Mouse (Mus musculus) liver, embryonic 14.5 days (tissue): Measurements from ENCODE around the gene Lrp2. TPM values are rescaled to one million over a fixed set of nuclear protein-coding genes. Genes with fewer than 3 reads are reported as not detected.

Experiments used
- ATAC-seq: fragments of 200-750 bp; cut with Nextera tagmentation; 2 replicates; pipeline ENCODE4 v1.8.0; 2017; ENCODE audit warnings: moderate number of reproducible peaks, mild to moderate bottlenecking, moderate library complexity; ENCODE audit not compliant: insufficient read depth
- DNase-seq, 3 experiments: peaks; one replicate each; pipeline ENCODE4 v3.0.0-alpha.2; 2012 to 2013; ENCODE audit warnings: low read depth in 3 of 3, low spot score in 3 of 3
- H3K27ac ChIP-seq: fragments of 300-500 bp; sonication (generic); 2 replicates; pipeline ENCODE4 v1.5.1; 2014; ENCODE audit warnings: moderate library complexity, mild to moderate bottlenecking, control low read depth, inconsistent platforms
- H3K27me3 ChIP-seq: fragments of 300-500 bp; sonication (generic); 2 replicates; pipeline ENCODE4 v1.6.1; 2014; ENCODE audit warnings: mild to moderate bottlenecking, low read length, moderate library complexity; ENCODE audit not compliant: control insufficient read depth, insufficient read depth
- H3K36me3 ChIP-seq: fragments of 300-500 bp; sonication (generic); replicated peaks from 2 replicates; pipeline ENCODE4 v1.6.1; 2014; ENCODE audit warnings: low read depth; ENCODE audit not compliant: control insufficient read depth, insufficient read depth
- H3K4me1 ChIP-seq, 2 experiments: fragments of 200-500 bp in 1 of 2; fragments of 300-500 bp in 1 of 2; sonication (generic) in 1 of 2; replicated peaks; 2 replicates each; pipeline ENCODE4 v1.6.1; 2012 to 2014; ENCODE audit warnings: antibody characterized with exemption in 1 of 2, inconsistent platforms in 1 of 2, low read length in 1 of 2; ENCODE audit not compliant: control insufficient read depth in 2 of 2, insufficient read depth in 2 of 2
- H3K4me2 ChIP-seq: fragments of 300-500 bp; sonication (generic); 2 replicates; pipeline ENCODE4 v1.6.1; 2014; ENCODE audit warnings: low read depth, mild to moderate bottlenecking, control low read depth, moderate library complexity
- H3K4me3 ChIP-seq, 2 experiments: fragments of 200-500 bp in 1 of 2; fragments of 300-500 bp in 1 of 2; sonication (generic) in 1 of 2; 2 replicates each; pipeline ENCODE4 v1.5.1; 2012 to 2014; ENCODE audit warnings: low read depth in 2 of 2, low read length in 2 of 2, mild to moderate bottlenecking in 2 of 2, control low read depth in 1 of 2, inconsistent platforms in 1 of 2, moderate library complexity in 1 of 2; ENCODE audit not compliant: insufficient read depth in 1 of 2
- H3K9ac ChIP-seq: fragments of 300-500 bp; sonication (generic); replicated peaks from 2 replicates; pipeline ENCODE4 v1.6.1; 2014; ENCODE audit warnings: mild to moderate bottlenecking, control low read depth, moderate library complexity
- H3K9me3 ChIP-seq: fragments of 300-500 bp; sonication (generic); 2 replicates; pipeline ENCODE4 v1.6.1; 2016; ENCODE audit warnings: low read length, mixed read lengths; ENCODE audit not compliant: control insufficient read depth
- CTCF ChIP-seq: IDR thresholded peaks from 2 replicates; pipeline ENCODE4 v1.5.1; 2016; ENCODE audit warnings: antibody characterized with exemption, low read depth, control low read depth
- EP300 ChIP-seq: IDR thresholded peaks from 2 replicates; pipeline ENCODE4 v1.6.1; 2016; ENCODE audit warnings: antibody characterized with exemption, low read depth
- WGBS: fragments of 180-500 bp; shearing (Covaris S2); extraction: QIAGEN DNeasy Blood & Tissue Kit; methylation state at CpG from one replicate; pipeline ENCODE4 v1.1.7; 2014; ENCODE audit not compliant: insufficient replicate concordance; 5-methylcytosine and 5-hydroxymethylcytosine counted together
- polyA plus RNA-seq, 2 experiments: library from polyadenylated mRNA; depleted of rRNA in 1 of 2; stranded (reverse) in 1 of 2; unstranded in 1 of 2; fragments of >200 nt; fragmentation: Nextera tagmentation in 1 of 2; extraction: Ambion mirVana in 1 of 2; gene quantifications; 2 replicates each; pipeline versions ENCODE4 v1.2.1 to v1.2.3; 2012 to 2014

The Lrp2 gene
- polyA plus RNA-seq, 2 experiments, result 0.07 to 0.11 TPM

DNA sequence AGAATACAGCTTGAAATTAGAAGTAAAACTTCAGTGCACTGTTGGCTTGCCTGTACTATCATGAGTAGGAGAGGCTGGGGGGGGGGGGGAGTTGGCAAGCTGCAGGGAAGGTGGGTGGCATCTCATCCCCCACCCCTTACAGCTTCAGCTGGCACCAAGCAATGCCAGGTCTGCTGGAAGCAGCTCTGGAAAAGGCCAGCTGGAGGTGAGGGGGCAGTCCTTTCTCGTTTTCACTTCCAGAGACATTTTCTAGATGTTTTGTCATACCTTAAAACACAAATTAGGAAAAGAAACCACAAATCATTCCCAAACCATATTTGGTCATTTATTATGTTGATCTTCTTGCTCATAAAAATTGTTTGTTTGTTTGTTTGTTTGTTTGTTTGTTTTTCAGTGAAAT is 206.1 kb downstream of the Lrp2 start:
- Histone ChIP-seq H3K9me3 (no peaks in the 10 kb centered on the region), H3K4me1 (peaks cover 0 to 4% of the 10 kb centered on the region in 2 experiments; a peak in 1 of 4 replicates), H3K27me3 (no peaks in the 10 kb centered on the region), H3K9ac (no peak overlapping the region), H3K4me2 (no peak overlapping the region), H3K36me3 (no peaks in the 10 kb centered on the region), H3K4me3 (no peak overlapping the region), H3K27ac (no peak overlapping the region)
- no peak for ATAC-seq
- 17% methylated on average over 1 of the region's 1 CpGs for WGBS
- TF ChIP-seq EP300 (no peak), CTCF (no peak)
- no peak for DNase-seq

DNA sequence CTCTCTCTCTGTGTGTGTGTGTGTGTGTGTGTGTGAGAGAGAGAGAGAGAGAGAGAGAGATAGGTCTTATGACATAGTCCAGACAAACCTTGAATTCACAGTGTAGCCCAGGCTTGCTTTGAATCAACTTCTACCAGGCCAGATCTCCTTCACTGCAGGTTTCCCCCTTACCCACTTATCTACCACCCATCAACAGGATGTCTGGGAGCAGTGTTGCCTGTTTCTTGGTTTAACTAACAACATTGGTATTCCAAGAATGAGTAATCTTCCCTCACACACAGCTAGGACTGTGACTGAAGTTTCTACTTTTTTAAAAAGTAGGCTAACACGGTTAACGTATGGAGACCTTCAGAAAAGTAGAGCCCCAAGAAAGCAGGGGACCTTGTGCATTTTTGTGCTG is 209.1 kb downstream of the Lrp2 start:
- Histone ChIP-seq H3K9ac (no peak overlapping the region), H3K9me3 (no peaks in the 10 kb centered on the region), H3K36me3 (no peaks in the 10 kb centered on the region), H3K27me3 (no peaks in the 10 kb centered on the region), H3K4me3 (no peak overlapping the region), H3K4me2 (no peak overlapping the region), H3K27ac (no peak overlapping the region), H3K4me1 (peaks cover 0 to 4% of the 10 kb centered on the region in 2 experiments; a peak in 1 of 4 replicates)
- ATAC-seq (no peak), DNase-seq (no peak)
- TF ChIP-seq CTCF (no peak), EP300 (no peak)
- WGBS, result 32% methylated on average over 2 of the region's 2 CpGs

Other genes starting within 250 kb of the Lrp2 start
- 1.9 and 3.5 TPM in 2 replicates for gene Abcb11, start 243.4 kb downstream of the Lrp2 start, polyA plus RNA-seq (2012; rRNA removed)
- gene Abcb11, start 243.4 kb downstream of the Lrp2 start, polyA plus RNA-seq (2014; fragmentation: Nextera tagmentation; extraction: Ambion mirVana), result 4.6 and 8.2 TPM in 2 replicates
- gene Dhrs9, start 205.6 kb downstream of the Lrp2 start, polyA plus RNA-seq (2012; rRNA removed), result 0.44 and 0.45 TPM in 2 replicates
- gene Dhrs9, start 205.6 kb downstream of the Lrp2 start, polyA plus RNA-seq (2014; fragmentation: Nextera tagmentation; extraction: Ambion mirVana), result 0.14 and 0.18 TPM in 2 replicates
- gene Bbs5, start 61.1 kb upstream of the Lrp2 start, polyA plus RNA-seq (2012; rRNA removed), result 1.6 and 1.8 TPM in 2 replicates
- 3.2 and 3.4 TPM in 2 replicates for gene Bbs5, start 61.1 kb upstream of the Lrp2 start, polyA plus RNA-seq (2014; fragmentation: Nextera tagmentation; extraction: Ambion mirVana)
- gene Klhl41, start 84.1 kb upstream of the Lrp2 start, polyA plus RNA-seq (2012; rRNA removed), result 0.02 and 0.04 TPM in 2 replicates
- not detected in 2 replicates for gene Klhl41, start 84.1 kb upstream of the Lrp2 start, polyA plus RNA-seq (2014; fragmentation: Nextera tagmentation; extraction: Ambion mirVana)
- 2.1 and 3.2 TPM in 2 replicates for gene Fastkd1, start 127.5 kb upstream of the Lrp2 start, polyA plus RNA-seq (2012; rRNA removed)
- 3.5 and 4.6 TPM in 2 replicates for gene Fastkd1, start 127.5 kb upstream of the Lrp2 start, polyA plus RNA-seq (2014; fragmentation: Nextera tagmentation; extraction: Ambion mirVana)
- gene Ppig, start 136.5 kb upstream of the Lrp2 start, polyA plus RNA-seq (2012; rRNA removed), result 5.5 and 10.0 TPM in 2 replicates
- 58.7 and 60.2 TPM in 2 replicates for gene Ppig, start 136.5 kb upstream of the Lrp2 start, polyA plus RNA-seq (2014; fragmentation: Nextera tagmentation; extraction: Ambion mirVana)
- 0.06 and 0.18 TPM in 2 replicates for gene Ccdc173, start 203.5 kb upstream of the Lrp2 start, polyA plus RNA-seq (2012; rRNA removed)
- gene Ccdc173, start 203.5 kb upstream of the Lrp2 start, polyA plus RNA-seq (2014; fragmentation: Nextera tagmentation; extraction: Ambion mirVana), result 0.14 and 0.25 TPM in 2 replicates
- 2.6 and 9.2 TPM in 2 replicates for gene Phospho2, start 203.6 kb upstream of the Lrp2 start, polyA plus RNA-seq (2012; rRNA removed)
- gene Phospho2, start 203.6 kb upstream of the Lrp2 start, polyA plus RNA-seq (2014; fragmentation: Nextera tagmentation; extraction: Ambion mirVana), result 14.8 and 15.1 TPM in 2 replicates
- 8.0 and 12.0 TPM in 2 replicates for gene Klhl23, start 235.9 kb upstream of the Lrp2 start, polyA plus RNA-seq (2012; rRNA removed)
- gene Klhl23, start 235.9 kb upstream of the Lrp2 start, polyA plus RNA-seq (2014; fragmentation: Nextera tagmentation; extraction: Ambion mirVana), result 15.7 and 15.9 TPM in 2 replicates